Mouse (Mus musculus): ENCODE results near the gene Tmem259.

DNA sequence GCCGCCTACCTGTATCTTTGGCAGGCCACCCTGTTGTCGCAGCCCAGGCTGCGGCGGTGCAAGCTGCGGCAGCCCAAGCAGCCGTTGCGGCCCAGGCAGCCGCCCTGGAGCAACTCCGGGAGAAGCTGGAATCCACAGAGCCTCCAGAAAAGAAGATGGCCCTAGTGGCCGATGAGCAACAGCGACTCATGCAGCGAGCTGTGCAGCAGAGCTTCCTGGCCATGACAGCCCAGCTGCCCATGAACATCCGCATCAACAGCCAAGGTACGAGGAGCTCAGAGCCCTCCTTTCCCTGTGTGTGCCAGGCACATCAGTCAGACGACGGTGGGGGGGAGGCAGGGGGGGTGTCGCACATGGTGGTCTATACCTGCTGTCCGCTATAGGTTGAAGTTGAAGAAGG lies 33.5 kb downstream of the Tmem259 start:
- no peak for TF ChIP-seq CTCF (IDR thresholded peaks at IDR 0.05; ENCODE audit: low read depth)
- no peak for TF ChIP-seq EP300 (IDR thresholded peaks at IDR 0.05; ENCODE audit: low read depth)
